Mouse (Mus musculus): ENCODE measurements at regions not wholly inside any gene's neighbourhood (a gene's known extent, or its start where the extent isn't known, plus 50 kb on each side); places are given as distances from the start of the nearest gene placed in this dataset.

GRCm38 (mm10) chr4:69197577-69197976 is 243.4 kb upstream of the Brinp1 start:
- no peak for DNase-seq

DNA sequence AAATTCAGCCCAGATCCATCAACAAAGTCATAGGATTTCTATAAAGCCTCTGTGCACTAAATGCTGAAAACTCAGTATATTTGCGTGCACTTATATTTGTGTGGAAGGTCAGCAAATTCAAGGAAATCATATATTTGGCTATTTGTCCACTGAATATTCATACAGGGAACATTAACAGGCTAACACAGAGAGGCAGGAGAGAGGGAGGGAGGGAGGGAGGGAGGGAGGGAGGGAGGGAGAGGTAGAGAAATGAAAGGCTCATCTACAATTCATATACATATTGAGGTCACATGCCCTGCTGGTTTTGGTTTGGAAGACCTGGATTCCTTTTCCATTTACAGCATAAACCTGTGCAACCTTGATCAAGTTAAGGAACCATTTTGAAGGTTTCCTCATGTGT is 241.9 kb upstream of the Brinp1 start:
- DNase-seq = no peak

DNA sequence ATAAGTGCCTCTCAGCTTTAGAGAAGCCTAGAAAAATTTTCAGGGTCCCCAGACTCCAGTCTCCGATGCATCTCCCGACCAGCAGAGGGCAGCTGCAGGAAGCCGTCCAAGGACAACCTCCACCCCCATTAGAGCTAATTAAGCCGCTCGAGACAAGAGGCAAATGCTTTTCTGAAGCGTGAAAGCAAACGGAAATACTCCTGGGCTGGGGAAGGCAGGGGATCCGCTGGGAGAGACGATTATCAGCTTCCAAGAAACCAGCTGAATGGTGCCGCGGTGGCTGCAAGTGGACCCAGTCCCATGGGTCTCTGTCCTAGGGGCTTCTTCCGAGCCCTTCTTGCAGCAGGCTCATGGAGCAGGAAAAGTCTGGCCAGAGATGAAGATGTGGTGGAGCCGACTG is 241.4 kb upstream of the Brinp1 start:
- DNase-seq = peak; percentile 85

Measured in embryo, embryonic 11 days (tissue).